Mouse (Mus musculus): ENCODE data around the gene Olfr1173.

Gene Olfr1173

GRCm38 (mm10) chr2:88279775-88280174 lies at the start of gene Olfr1173:
Gene Olfr1173, minus strand, starts transcription at chr2:88279875.
- DNase-seq (ENCODE audit: low spot score), result no peak

- DNase-seq (ENCODE audit: low spot score), result no peak
These were observed 47.4 kb upstream of the Olfr1173 start, which contains the start of gene Olfr1175-ps for GRCm38 (mm10) chr2:88327115-88327514. Gene Olfr1175-ps, minus strand, starts transcription at chr2:88327215.

GRCm38 (mm10) chr2:88315035-88315434 lies 35.4 kb upstream of the Olfr1173 start, which contains the start of gene Olfr1174-ps:
Gene Olfr1174-ps, minus strand, starts transcription at chr2:88315135.
- DNase-seq (ENCODE audit: low spot score), result no peak

GRCm38 (mm10) chr2:88228234-88228633 lies 51.4 kb downstream of the Olfr1173 start, which contains the start of gene Olfr1170:
Gene Olfr1170, minus strand, starts transcription at chr2:88228334.
- DNase-seq (ENCODE audit: low spot score), result no peak
